Mouse (Mus musculus) C2C12 (cell line): ENCODE measurements at regions not wholly inside any gene's neighbourhood (a gene's known extent, or its start where the extent isn't known, plus 50 kb on each side); places are given as distances from the start of the nearest gene placed in this dataset.

ENCODE experiments used
- H3K27me3 ChIP-seq: one replicate; pipeline ENCODE4 v1.6.1; 2011; ENCODE audit not compliant: control insufficient read depth, insufficient read depth, insufficient read length
- H3K36me3 ChIP-seq: one replicate; pipeline ENCODE4 v1.6.1; 2011; ENCODE audit not compliant: control insufficient read depth, insufficient read depth
- H3K4me3 ChIP-seq: one replicate; pipeline ENCODE4 v1.5.1; 2011; ENCODE audit warnings: mild to moderate bottlenecking, control low read depth; ENCODE audit not compliant: poor library complexity, insufficient read depth, severe bottlenecking
- H3K79me2 ChIP-seq: one replicate; pipeline ENCODE4 v1.6.1; 2011; ENCODE audit not compliant: control insufficient read depth, insufficient read depth
- H3K79me3 ChIP-seq: one replicate; pipeline ENCODE4 v1.6.1; 2011; ENCODE audit warnings: low read depth, control low read depth
- H3ac ChIP-seq: one replicate; pipeline ENCODE3; 2011; ENCODE audit warnings: low read depth; ENCODE audit not compliant: control insufficient read depth, insufficient read length
- CEBPB ChIP-seq: IDR thresholded peaks from one replicate; pipeline ENCODE4 v1.6.1; 2011; ENCODE audit warnings: low read depth, mild to moderate bottlenecking, control low read depth, moderate library complexity
- CTCF ChIP-seq: IDR thresholded peaks from one replicate; pipeline ENCODE4 v1.5.1; 2011; ENCODE audit not compliant: control insufficient read depth, insufficient read depth, insufficient read length
- FOSL1 ChIP-seq: IDR thresholded peaks from one replicate; pipeline ENCODE4 v1.8.0; 2011; ENCODE audit warnings: mild to moderate bottlenecking, low read length; ENCODE audit not compliant: poor library complexity, insufficient read depth, severe bottlenecking
- MAX ChIP-seq: IDR thresholded peaks from one replicate; pipeline ENCODE4 v1.6.1; 2011; ENCODE audit warnings: mild to moderate bottlenecking, control low read depth
- MYOD1 ChIP-seq: IDR thresholded peaks from one replicate; pipeline ENCODE4 v1.6.1; 2011; ENCODE audit warnings: low read depth; ENCODE audit not compliant: control insufficient read depth, insufficient read length
- MYOG ChIP-seq: IDR thresholded peaks from one replicate; pipeline ENCODE4 v1.6.1; 2011; ENCODE audit not compliant: control insufficient read depth, insufficient read length; ENCODE audit errors: extremely low read depth
- USF1 ChIP-seq: IDR thresholded peaks from one replicate; pipeline ENCODE4 v1.6.1; 2011; ENCODE audit warnings: low read depth, mild to moderate bottlenecking, control low read depth, moderate library complexity

DNA sequence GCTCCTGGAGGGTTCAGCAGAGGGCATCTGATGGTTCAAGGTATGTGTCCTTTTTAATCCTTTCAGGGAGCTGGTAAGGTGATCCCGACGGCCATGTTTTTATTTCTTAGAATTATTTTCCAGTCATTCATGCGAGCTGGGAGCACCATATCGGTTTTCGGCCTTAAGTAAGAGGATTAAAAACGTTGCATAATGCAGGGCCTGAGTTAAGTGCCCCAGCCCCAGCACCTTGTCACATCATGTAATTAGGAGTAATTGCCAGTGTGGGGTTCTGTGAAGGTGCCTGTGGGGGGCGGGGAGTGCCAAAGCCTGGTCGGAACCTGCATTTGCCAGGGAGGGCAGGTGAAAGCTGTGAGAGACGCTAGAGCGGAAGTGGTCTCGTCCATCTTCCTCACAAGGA, 94.6 kb upstream of the Pitx1 start:
- Histone ChIP-seq H3K79me2 (no peaks in the 10 kb centered on the region), H3K36me3 (no peaks in the 10 kb centered on the region), H3K79me3 (no peaks in the 10 kb centered on the region), H3ac (no peak overlapping the region), H3K27me3 (no peaks in the 10 kb centered on the region), H3K4me3 (no peak overlapping the region)
- TF ChIP-seq USF1 (no peak), MAX (no peak), FOSL1 (no peak), MYOD1 (no peak), MYOG (no peak), CEBPB (no peak), CTCF (no peak)

DNA sequence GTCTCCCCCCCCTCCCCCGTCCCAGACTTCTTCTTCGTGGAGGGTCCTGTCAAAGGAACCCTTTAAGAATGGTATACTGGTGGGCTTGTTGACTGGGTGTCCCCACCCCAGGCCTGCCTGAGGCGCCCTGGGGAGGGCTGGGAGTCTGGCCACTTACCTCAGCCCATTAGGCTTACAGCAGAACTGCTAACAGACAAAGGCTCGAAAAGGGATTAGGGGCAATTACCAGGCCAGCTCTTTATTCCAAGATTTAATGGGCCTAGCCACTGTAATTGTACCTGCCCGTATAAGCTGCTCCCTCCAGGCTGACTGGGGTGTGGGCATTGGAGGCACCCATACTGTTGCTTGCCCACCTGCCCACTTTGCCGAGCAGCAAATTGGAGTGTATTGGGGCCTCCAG, 93.8 kb upstream of the Pitx1 start:
- Histone ChIP-seq H3K4me3 (no peak overlapping the region), H3K27me3 (peaks cover 3% of the 10 kb centered on the region), H3K79me3 (no peaks in the 10 kb centered on the region), H3K36me3 (no peaks in the 10 kb centered on the region), H3ac (no peak overlapping the region), H3K79me2 (no peaks in the 10 kb centered on the region)
- TF ChIP-seq MAX (no peak), CTCF (no peak), USF1 (no peak), MYOG (no peak), FOSL1 (no peak), CEBPB (no peak), MYOD1 (no peak)

GRCm38 (mm10) chr13:55923505-55924136, 87.6 kb upstream of the Pitx1 start:
- no peak overlapping the region for H3K4me3 ChIP-seq
- H3K79me3 ChIP-seq = no peaks in the 10 kb centered on the region
- no peak for TF ChIP-seq FOSL1
- TF ChIP-seq USF1 = no peak
- no peak for TF ChIP-seq MYOG
- no peak for TF ChIP-seq MAX
- TF ChIP-seq MYOD1 = no peak
- TF ChIP-seq CEBPB = no peak
- TF ChIP-seq CTCF = no peak
- H3ac ChIP-seq = no peak overlapping the region
- H3K36me3 ChIP-seq = no peaks in the 10 kb centered on the region
- H3K27me3 ChIP-seq = peaks cover 42% of the 10 kb centered on the region
- no peaks in the 10 kb centered on the region for H3K79me2 ChIP-seq

GRCm38 (mm10) chr13:55917316-55917715, 81.3 kb upstream of the Pitx1 start:
- H3K36me3 ChIP-seq = no peaks in the 10 kb centered on the region
- H3K79me3 ChIP-seq = no peaks in the 10 kb centered on the region
- H3ac ChIP-seq = no peak overlapping the region
- TF ChIP-seq CTCF = no peak
- TF ChIP-seq USF1 = no peak
- TF ChIP-seq FOSL1 = no peak
- no peak for TF ChIP-seq CEBPB
- TF ChIP-seq MAX = no peak
- no peak for TF ChIP-seq MYOG
- no peak for TF ChIP-seq MYOD1
- H3K27me3 ChIP-seq = peaks cover 58% of the 10 kb centered on the region
- no peak overlapping the region for H3K4me3 ChIP-seq
- no peaks in the 10 kb centered on the region for H3K79me2 ChIP-seq

DNA sequence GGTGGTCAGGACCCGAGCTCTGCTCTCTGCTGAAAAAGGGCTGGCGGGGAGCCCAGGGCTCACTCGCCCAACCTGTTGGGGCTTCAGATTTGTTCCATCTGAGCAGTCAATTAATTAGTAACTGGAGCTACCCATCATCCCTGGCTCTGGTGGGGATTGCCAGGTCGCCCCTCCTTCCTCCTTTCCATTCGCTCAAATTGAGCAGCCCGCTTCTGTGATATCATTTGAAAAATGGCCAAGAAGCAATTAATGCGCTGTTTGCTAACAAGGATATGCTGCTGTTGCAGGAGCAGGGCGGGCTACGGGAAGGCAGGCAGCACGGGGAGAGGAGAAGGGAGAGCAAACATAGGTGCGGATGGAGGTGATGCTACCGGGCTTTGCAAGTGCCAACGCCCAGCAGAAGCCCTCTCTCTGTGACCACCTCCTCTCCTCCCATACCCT, 76.3 kb upstream of the Pitx1 start:
- H3K79me2 ChIP-seq = no peaks in the 10 kb centered on the region
- no peaks in the 10 kb centered on the region for H3K79me3 ChIP-seq
- H3K4me3 ChIP-seq = no peak overlapping the region
- H3K36me3 ChIP-seq = no peaks in the 10 kb centered on the region
- TF ChIP-seq MAX = no peak
- TF ChIP-seq FOSL1 = no peak
- no peak for TF ChIP-seq CEBPB
- TF ChIP-seq USF1 = no peak
- TF ChIP-seq CTCF = no peak
- no peak for TF ChIP-seq MYOD1
- TF ChIP-seq MYOG = no peak
- peaks cover 38% of the 10 kb centered on the region for H3K27me3 ChIP-seq
- H3ac ChIP-seq = no peak overlapping the region

DNA sequence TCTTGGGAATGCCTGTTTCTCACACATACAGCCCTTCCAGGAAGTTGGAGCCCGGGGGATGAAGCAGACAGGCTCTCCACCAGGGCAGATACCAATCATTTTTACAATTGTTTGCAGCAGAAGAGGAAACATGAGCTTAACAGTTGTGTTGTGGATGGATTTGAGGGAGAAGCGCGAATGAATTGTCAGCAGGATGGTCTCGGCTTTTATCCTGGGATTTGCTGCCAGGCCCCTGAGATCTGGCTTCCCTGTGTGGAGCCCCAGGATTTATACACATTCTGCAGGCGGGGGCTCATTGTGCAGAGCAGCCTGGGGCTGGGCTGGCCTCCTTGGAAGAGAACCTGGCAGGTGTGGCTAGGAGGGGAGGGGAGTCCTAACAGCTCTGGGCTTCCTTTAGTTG, 73.9 kb upstream of the Pitx1 start:
- no peaks in the 10 kb centered on the region for H3K79me3 ChIP-seq
- TF ChIP-seq MAX (no peak), CEBPB (no peak), CTCF (no peak), USF1 (no peak), FOSL1 (no peak)
- no peaks in the 10 kb centered on the region for H3K79me2 ChIP-seq
- peaks cover 23% of the 10 kb centered on the region for H3K27me3 ChIP-seq
- H3K36me3 ChIP-seq = no peaks in the 10 kb centered on the region
- H3K4me3 ChIP-seq = no peak overlapping the region
- H3ac ChIP-seq = no peak overlapping the region
